Mouse (Mus musculus): ENCODE data around the gene Zmiz1. TPM values are rescaled to one million over a fixed set of nuclear protein-coding genes. Genes with fewer than 3 reads are reported as not detected.
A peak's percentile ranks its signal among the peaks of the same experiment; 100 is the strongest.

Gene Zmiz1
- polyA plus RNA-seq, 1 experiment, result 63.7 TPM

- peak in 1 of 2 experiments; percentile 56 for DNase-seq
- TF ChIP-seq CTCF (IDR thresholded peaks at IDR 0.05; ENCODE audit: borderline replicate concordance, insufficient read depth, low read depth, low read length), result no peak
- TF ChIP-seq POLR2A (IDR thresholded peaks at IDR 0.05; ENCODE audit: borderline replicate concordance, insufficient read depth, low read length), result no peak
- no peaks in the 10 kb centered on the region for H3K27me3 ChIP-seq (ENCODE audit: control insufficient read depth, insufficient read depth, low read length)
- H3K4me3 ChIP-seq (replicated peaks; ENCODE audit: insufficient read depth, low read depth, low read length), result no peak overlapping the region
- peaks cover 88% of the 10 kb centered on the region for H3K4me1 ChIP-seq (ENCODE audit: control insufficient read depth, insufficient read depth, low read length)
- peak overlapping the region; percentile 5; the same call in 1 of the 2 replicates for H3K27ac ChIP-seq (ENCODE audit: insufficient read depth, low read length)
- 44% methylated on average over 20 of the region's 20 CpGs for WGBS
Observed at GRCm38 (mm10) chr14:25509450-25510129, 50.6 kb downstream of the Zmiz1 start.

GRCm38 (mm10) chr14:25510362-25510761 is 51.4 kb downstream of the Zmiz1 start:
- 56% methylated on average over 3 of the region's 3 CpGs for WGBS
- H3K27ac ChIP-seq (ENCODE audit: insufficient read depth, low read length), result peak overlapping the region; percentile 32; the same call in 1 of the 2 replicates
- no peak for DNase-seq
- H3K27me3 ChIP-seq (ENCODE audit: control insufficient read depth, insufficient read depth, low read length), result no peaks in the 10 kb centered on the region
- TF ChIP-seq POLR2A (IDR thresholded peaks at IDR 0.05; ENCODE audit: borderline replicate concordance, insufficient read depth, low read length), result no peak
- no peak for TF ChIP-seq CTCF (IDR thresholded peaks at IDR 0.05; ENCODE audit: borderline replicate concordance, insufficient read depth, low read depth, low read length)
- H3K4me3 ChIP-seq (replicated peaks; ENCODE audit: insufficient read depth, low read depth, low read length), result no peak overlapping the region
- peaks cover 88% of the 10 kb centered on the region for H3K4me1 ChIP-seq (ENCODE audit: control insufficient read depth, insufficient read depth, low read length)

GRCm38 (mm10) chr14:25510987-25511386 is 52.0 kb downstream of the Zmiz1 start:
- WGBS, result 36% methylated on average over 7 of the region's 7 CpGs

GRCm38 (mm10) chr14:25511564-25511963 is 52.6 kb downstream of the Zmiz1 start:
- Histone ChIP-seq H3K27ac (ENCODE audit: insufficient read depth, low read length) (peak overlapping the region; percentile 10; the same call in 1 of the 2 replicates), H3K4me1 (ENCODE audit: control insufficient read depth, insufficient read depth, low read length) (peaks cover 88% of the 10 kb centered on the region), H3K4me3 (replicated peaks; ENCODE audit: insufficient read depth, low read depth, low read length) (no peak overlapping the region), H3K27me3 (ENCODE audit: control insufficient read depth, insufficient read depth, low read length) (no peaks in the 10 kb centered on the region)
- 34% methylated on average over 3 of the region's 3 CpGs for WGBS
- no peak for DNase-seq
- TF ChIP-seq POLR2A (IDR thresholded peaks at IDR 0.05; ENCODE audit: borderline replicate concordance, insufficient read depth, low read length), result no peak
- TF ChIP-seq CTCF (IDR thresholded peaks at IDR 0.05; ENCODE audit: borderline replicate concordance, insufficient read depth, low read depth, low read length), result no peak

More at GRCm38 (mm10) chr14:25510987-25511386, 52.0 kb downstream of the Zmiz1 start:
- no peaks in the 10 kb centered on the region for H3K27me3 ChIP-seq (ENCODE audit: control insufficient read depth, insufficient read depth, low read length)
- H3K4me1 ChIP-seq (ENCODE audit: control insufficient read depth, insufficient read depth, low read length), result peaks cover 88% of the 10 kb centered on the region
- DNase-seq, result no peak
- no peak overlapping the region for H3K4me3 ChIP-seq (replicated peaks; ENCODE audit: insufficient read depth, low read depth, low read length)
- TF ChIP-seq CTCF (IDR thresholded peaks at IDR 0.05; ENCODE audit: borderline replicate concordance, insufficient read depth, low read depth, low read length) (no peak), POLR2A (IDR thresholded peaks at IDR 0.05; ENCODE audit: borderline replicate concordance, insufficient read depth, low read length) (no peak)
- H3K27ac ChIP-seq (ENCODE audit: insufficient read depth, low read length), result peak overlapping the region; percentile 32; the same call in 1 of the 2 replicates

GRCm38 (mm10) chr14:25511967-25512366 is 53.0 kb downstream of the Zmiz1 start:
- H3K27ac ChIP-seq (ENCODE audit: insufficient read depth, low read length), result 0 out of 2 replicates have a peak overlapping the region, but pooled peaks have one; percentile 10
- WGBS, result 36% methylated on average over 5 of the region's 5 CpGs
- H3K4me1 ChIP-seq (ENCODE audit: control insufficient read depth, insufficient read depth, low read length), result peaks cover 88% of the 10 kb centered on the region
- H3K27me3 ChIP-seq (ENCODE audit: control insufficient read depth, insufficient read depth, low read length), result no peaks in the 10 kb centered on the region
- no peak for TF ChIP-seq CTCF (IDR thresholded peaks at IDR 0.05; ENCODE audit: borderline replicate concordance, insufficient read depth, low read depth, low read length)
- no peak for TF ChIP-seq POLR2A (IDR thresholded peaks at IDR 0.05; ENCODE audit: borderline replicate concordance, insufficient read depth, low read length)
- no peak for DNase-seq
- H3K4me3 ChIP-seq (replicated peaks; ENCODE audit: insufficient read depth, low read depth, low read length), result no peak overlapping the region

- Histone ChIP-seq H3K27ac (ENCODE audit: insufficient read depth, low read length) (peak overlapping the region; percentile 83), H3K4me1 (ENCODE audit: control insufficient read depth, insufficient read depth, low read length) (peaks cover 90% of the 10 kb centered on the region), H3K27me3 (ENCODE audit: control insufficient read depth, insufficient read depth, low read length) (no peaks in the 10 kb centered on the region), H3K4me3 (replicated peaks; ENCODE audit: insufficient read depth, low read depth, low read length) (no peak overlapping the region)
- DNase-seq, result no peak
- no peak for TF ChIP-seq CTCF (IDR thresholded peaks at IDR 0.05; ENCODE audit: borderline replicate concordance, insufficient read depth, low read depth, low read length)
- 11% methylated on average over 6 of the region's 6 CpGs for WGBS
Observed at GRCm38 (mm10) chr14:25512803-25513202, 53.8 kb downstream of the Zmiz1 start.

GRCm38 (mm10) chr14:25513496-25513895 is 54.5 kb downstream of the Zmiz1 start:
- WGBS, result 25% methylated on average over 8 of the region's 8 CpGs
- H3K27me3 ChIP-seq (ENCODE audit: control insufficient read depth, insufficient read depth, low read length), result no peaks in the 10 kb centered on the region
- DNase-seq, result no peak
- no peak overlapping the region for H3K4me3 ChIP-seq (replicated peaks; ENCODE audit: insufficient read depth, low read depth, low read length)
- H3K4me1 ChIP-seq (ENCODE audit: control insufficient read depth, insufficient read depth, low read length), result peaks cover 88% of the 10 kb centered on the region
- H3K27ac ChIP-seq (ENCODE audit: insufficient read depth, low read length), result peak overlapping the region; percentile 83
- TF ChIP-seq CTCF (IDR thresholded peaks at IDR 0.05; ENCODE audit: borderline replicate concordance, insufficient read depth, low read depth, low read length), result no peak
- no peak for TF ChIP-seq POLR2A (IDR thresholded peaks at IDR 0.05; ENCODE audit: borderline replicate concordance, insufficient read depth, low read length)

- Histone ChIP-seq H3K27ac (ENCODE audit: insufficient read depth, low read length) (peak overlapping the region; percentile 6; the same call in 1 of the 2 replicates), H3K4me1 (ENCODE audit: control insufficient read depth, insufficient read depth, low read length) (peaks cover 86% of the 10 kb centered on the region), H3K4me3 (replicated peaks; ENCODE audit: insufficient read depth, low read depth, low read length) (no peak overlapping the region), H3K27me3 (ENCODE audit: control insufficient read depth, insufficient read depth, low read length) (no peaks in the 10 kb centered on the region)
- DNase-seq, result no peak
- WGBS, result 23% methylated on average over 2 of the region's 2 CpGs
- TF ChIP-seq CTCF (IDR thresholded peaks at IDR 0.05; ENCODE audit: borderline replicate concordance, insufficient read depth, low read depth, low read length) (no peak), POLR2A (IDR thresholded peaks at IDR 0.05; ENCODE audit: borderline replicate concordance, insufficient read depth, low read length) (no peak)
Observed at GRCm38 (mm10) chr14:25514943-25515512, 56.0 kb downstream of the Zmiz1 start.

Measured in cerebellum, adult 2 months (tissue).